Mouse (Mus musculus) lung, postnatal 0 days (tissue): Measurements from ENCODE around the gene Gabrb1. TPM values are rescaled to one million over a fixed set of nuclear protein-coding genes. Genes with fewer than 3 reads are reported as not detected.

Experiments
- ATAC-seq: fragments of 200-750 bp; cut with Nextera tagmentation; 2 replicates; pipeline ENCODE4 v1.8.0; 2017; ENCODE audit warnings: moderate library complexity
- DNase-seq: peaks from one replicate; pipeline ENCODE4 v3.0.0-alpha.2; 2016; ENCODE audit warnings: low spot score
- H3K27ac ChIP-seq: fragments of 300-500 bp; sonication (generic); 2 replicates; pipeline ENCODE4 v1.5.1; 2014; ENCODE audit warnings: antibody characterized with exemption, mild to moderate bottlenecking, low read length, mixed read lengths
- H3K27me3 ChIP-seq: fragments of 300-500 bp; sonication (generic); replicated peaks from 2 replicates; pipeline ENCODE4 v1.6.1; 2014; ENCODE audit warnings: low read length, mixed read lengths; ENCODE audit not compliant: insufficient read depth
- H3K36me3 ChIP-seq: fragments of 300-500 bp; sonication (generic); 2 replicates; pipeline ENCODE4 v1.6.1; 2014; ENCODE audit warnings: low read length, mixed read lengths; ENCODE audit not compliant: insufficient read depth
- H3K4me1 ChIP-seq: fragments of 300-500 bp; sonication (generic); 2 replicates; pipeline ENCODE4 v1.6.1; 2014; ENCODE audit warnings: antibody characterized with exemption, low read depth, low read length, mixed read lengths; ENCODE audit not compliant: insufficient read depth
- H3K4me2 ChIP-seq: fragments of 300-500 bp; sonication (generic); replicated peaks from 2 replicates; pipeline ENCODE4 v1.6.1; 2014; ENCODE audit warnings: low read depth, mild to moderate bottlenecking, low read length, moderate library complexity, mixed read lengths
- H3K4me3 ChIP-seq: fragments of 300-500 bp; sonication (generic); 2 replicates; pipeline ENCODE4 v1.5.1; 2014; ENCODE audit warnings: low read depth, low read length
- H3K9ac ChIP-seq: fragments of 300-500 bp; sonication (generic); replicated peaks from 2 replicates; pipeline ENCODE4 v1.6.1; 2014; ENCODE audit warnings: low read depth, mild to moderate bottlenecking
- H3K9me3 ChIP-seq: fragments of 300-500 bp; sonication (generic); 2 replicates; pipeline ENCODE4 v1.6.1; 2016; ENCODE audit warnings: low read length, mixed read lengths
- CTCF ChIP-seq: IDR thresholded peaks from 2 replicates; pipeline ENCODE4 v1.5.1; 2016; ENCODE audit warnings: antibody characterized with exemption, mild to moderate bottlenecking
- EP300 ChIP-seq: IDR thresholded peaks from 2 replicates; pipeline ENCODE4 v1.6.1; 2016; ENCODE audit warnings: antibody characterized with exemption, mild to moderate bottlenecking, control low read depth
- WGBS: fragments of 180-500 bp; shearing (Covaris S2); extraction: QIAGEN DNeasy Blood & Tissue Kit; methylation state at CpG from one replicate; pipeline ENCODE4 v1.1.7; 2014; 5-methylcytosine and 5-hydroxymethylcytosine counted together
- polyA plus RNA-seq: library from polyadenylated mRNA; unstranded; fragments of >200 nt; fragmentation: Nextera tagmentation; extraction: Ambion mirVana; gene quantifications from 2 replicates; pipeline ENCODE4 v1.2.1, GENCODE M21; 2015

The Gabrb1 gene
- polyA plus RNA-seq, 1 experiment from 2014 or later: 1.2 TPM

DNA sequence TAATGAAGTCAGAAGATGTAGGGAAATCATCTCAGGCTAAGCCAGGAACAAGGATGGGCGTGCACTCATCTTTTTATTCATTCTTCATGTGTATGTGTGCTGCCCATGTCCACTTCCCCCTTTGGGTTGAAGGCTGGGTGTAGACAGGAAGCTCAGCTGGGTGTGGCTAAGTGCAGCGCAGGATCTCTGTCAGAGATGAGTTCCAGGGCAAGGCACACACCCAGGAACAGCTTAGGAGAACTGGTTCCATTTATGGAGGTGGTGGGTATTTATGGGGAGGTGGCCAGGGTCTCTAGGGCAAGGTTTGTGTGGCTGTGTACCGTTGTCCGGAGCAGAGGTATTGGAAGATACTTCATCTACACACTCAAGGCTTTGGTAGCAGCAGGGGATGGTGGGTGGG lies 524.9 kb downstream of the Gabrb1 start:
- Histone ChIP-seq H3K27me3 (no peaks in the 10 kb centered on the region), H3K4me3 (no peak overlapping the region), H3K27ac (no peak overlapping the region), H3K36me3 (no peaks in the 10 kb centered on the region), H3K4me2 (no peak overlapping the region), H3K9me3 (no peaks in the 10 kb centered on the region), H3K9ac (no peak overlapping the region), H3K4me1 (no peaks in the 10 kb centered on the region)
- TF ChIP-seq EP300 (peak; percentile 60), CTCF (no peak)
- ATAC-seq: peak; percentile 83
- DNase-seq: peak; percentile 69
- whole genome bisulfite sequencing: 74% methylated on average over 4 of the region's 4 CpGs

DNA sequence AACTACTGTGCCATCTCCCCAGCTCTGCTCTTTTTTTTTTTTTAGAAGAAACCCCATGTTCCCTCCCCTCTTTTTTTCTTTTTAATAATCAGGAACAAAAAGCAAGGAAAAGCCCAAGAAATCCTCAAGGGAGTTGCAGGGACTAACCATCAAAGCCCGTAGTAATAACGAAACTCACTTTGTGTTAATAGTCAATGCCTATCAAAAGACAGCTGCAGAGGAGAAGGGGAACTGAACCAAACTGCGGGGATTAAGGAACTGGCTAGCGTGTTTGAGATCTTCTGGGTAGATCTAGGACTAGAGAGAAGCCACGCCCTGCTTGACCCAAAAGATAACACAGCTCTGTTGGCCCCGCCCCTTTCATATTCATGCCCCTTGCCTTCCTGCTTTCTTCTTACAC lies 526.0 kb downstream of the Gabrb1 start:
- Histone ChIP-seq H3K9me3 (no peaks in the 10 kb centered on the region), H3K4me3 (no peak overlapping the region), H3K27me3 (no peaks in the 10 kb centered on the region), H3K36me3 (no peaks in the 10 kb centered on the region), H3K4me1 (no peaks in the 10 kb centered on the region), H3K4me2 (no peak overlapping the region; the same call in 1 of the 2 replicates), H3K27ac (no peak overlapping the region), H3K9ac (no peak overlapping the region)
- ATAC-seq: no peak
- 74% methylated on average over 6 of the region's 6 CpGs for WGBS
- TF ChIP-seq CTCF (no peak), EP300 (no peak)
- DNase-seq: peak; percentile 41

DNA sequence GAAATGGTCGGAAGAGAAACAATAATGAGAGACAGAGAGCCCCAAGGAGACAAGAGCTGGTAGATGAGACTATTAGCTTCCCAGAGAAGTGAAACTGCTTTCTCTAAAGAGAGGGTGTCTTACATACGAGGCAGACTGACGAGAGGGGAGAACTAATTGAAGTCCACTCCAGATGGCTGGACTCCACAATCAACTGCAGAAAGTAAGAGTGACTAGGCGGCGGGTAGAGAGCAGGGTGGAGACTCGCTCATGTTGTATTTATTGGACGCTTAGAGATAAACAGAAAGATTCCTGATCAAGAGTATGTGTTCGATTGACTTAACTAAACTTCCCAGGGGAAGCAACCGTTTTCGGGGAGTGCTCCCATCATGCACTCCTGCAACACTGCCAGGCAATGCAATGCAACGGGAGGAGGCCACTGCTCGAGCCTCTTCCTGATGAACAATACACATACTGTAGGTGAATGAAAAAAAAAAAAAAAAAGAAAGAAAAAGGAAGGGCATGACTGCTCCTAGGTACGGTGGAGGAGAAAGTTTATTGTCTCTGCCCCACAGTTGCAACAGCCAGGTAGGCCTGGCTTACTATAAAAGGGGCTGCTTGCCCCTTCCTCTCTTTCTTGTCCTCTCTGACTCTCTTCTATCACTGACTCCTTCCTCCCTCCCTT lies 526.7 kb downstream of the Gabrb1 start:
- H3K27ac ChIP-seq: no peak overlapping the region
- DNase-seq (no peak), ATAC-seq (no peak)
- H3K4me2 ChIP-seq: no peak overlapping the region; the same call in 1 of the 2 replicates
- no peaks in the 10 kb centered on the region for H3K27me3 ChIP-seq
- H3K4me1 ChIP-seq: no peaks in the 10 kb centered on the region
- H3K4me3 ChIP-seq: no peak overlapping the region
- no peaks in the 10 kb centered on the region for H3K36me3 ChIP-seq
- 57% methylated on average over 13 of the region's 13 CpGs for WGBS
- H3K9ac ChIP-seq: no peak overlapping the region
- no peaks in the 10 kb centered on the region for H3K9me3 ChIP-seq
- TF ChIP-seq CTCF: no peak
- no peak for TF ChIP-seq EP300

DNA sequence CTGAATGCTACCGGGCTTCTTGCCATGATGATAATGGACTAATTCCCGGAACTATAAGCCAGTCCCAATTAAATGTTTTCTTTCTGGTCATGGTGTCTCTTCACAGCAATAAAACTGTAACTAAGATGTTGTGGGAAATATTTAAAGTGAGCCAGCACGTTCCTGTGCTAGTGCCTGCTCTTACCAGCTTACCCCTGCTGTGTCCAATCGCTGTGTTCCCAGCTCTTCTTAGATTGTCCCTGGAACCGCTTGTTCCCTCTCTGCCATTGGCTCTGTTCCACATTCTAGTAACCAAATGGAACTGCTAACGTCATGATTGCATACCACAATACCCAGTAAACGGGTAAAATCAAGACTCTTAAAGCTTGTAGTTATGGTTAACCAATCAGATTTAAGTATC lies 533.2 kb downstream of the Gabrb1 start:
- Histone ChIP-seq H3K4me3 (no peak overlapping the region), H3K36me3 (no peaks in the 10 kb centered on the region), H3K4me1 (no peaks in the 10 kb centered on the region), H3K27ac (no peak overlapping the region), H3K27me3 (no peaks in the 10 kb centered on the region), H3K9ac (no peak overlapping the region), H3K4me2 (no peak overlapping the region), H3K9me3 (no peaks in the 10 kb centered on the region)
- WGBS: 77% methylated on average over 7 of the region's 7 CpGs
- no peak for ATAC-seq
- no peak for DNase-seq
- TF ChIP-seq EP300 (no peak), CTCF (no peak)

DNA sequence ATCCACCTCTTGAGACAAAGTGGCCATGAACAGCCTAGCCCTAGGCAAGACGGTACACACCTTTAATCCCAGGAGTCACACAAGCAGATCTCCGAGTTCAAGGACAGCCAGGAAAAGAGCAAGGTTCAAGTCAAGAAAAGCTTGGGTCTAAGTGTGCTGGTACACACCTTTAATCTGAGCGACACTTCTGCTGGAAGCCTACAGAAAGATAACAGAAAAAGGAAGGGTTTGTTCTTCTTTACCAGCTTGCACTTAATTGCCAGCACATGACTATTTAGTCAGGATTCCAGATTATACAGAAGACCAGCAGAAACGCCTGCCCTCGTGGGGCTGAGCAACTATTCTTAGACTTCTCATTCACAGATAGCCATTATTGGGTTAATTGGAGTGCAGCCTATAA lies 534.0 kb downstream of the Gabrb1 start:
- TF ChIP-seq EP300 (no peak), CTCF (no peak)
- WGBS: 78% methylated on average over 5 of the region's 5 CpGs
- no peaks in the 10 kb centered on the region for H3K27me3 ChIP-seq
- no peak overlapping the region for H3K4me2 ChIP-seq
- H3K9me3 ChIP-seq: no peaks in the 10 kb centered on the region
- H3K36me3 ChIP-seq: no peaks in the 10 kb centered on the region
- no peak overlapping the region for H3K4me3 ChIP-seq
- DNase-seq: no peak
- ATAC-seq: no peak
- no peaks in the 10 kb centered on the region for H3K4me1 ChIP-seq
- H3K9ac ChIP-seq: no peak overlapping the region
- H3K27ac ChIP-seq: no peak overlapping the region

DNA sequence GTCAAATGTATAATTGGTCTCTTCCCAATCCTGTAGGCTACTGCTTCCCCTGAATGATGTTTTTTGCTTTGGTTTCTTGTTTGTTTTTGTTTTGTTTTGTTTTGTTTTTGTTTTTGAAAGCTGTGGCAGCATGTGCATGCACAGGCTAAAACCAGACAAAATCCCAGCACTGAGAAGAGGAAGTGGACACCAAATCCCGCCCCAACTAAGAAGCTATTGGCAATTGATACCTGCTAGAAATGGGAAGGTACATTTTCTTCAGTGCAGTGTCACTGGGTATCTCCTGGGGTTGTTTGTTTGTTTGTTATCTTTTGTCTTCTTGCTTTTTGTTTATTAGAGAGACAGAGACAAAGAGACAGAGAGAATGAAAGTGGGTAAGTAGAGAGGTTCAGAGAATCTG lies 537.5 kb downstream of the Gabrb1 start:
- WGBS: 79% methylated on average over 1 of the region's 1 CpGs
- Histone ChIP-seq H3K9me3 (no peaks in the 10 kb centered on the region), H3K4me2 (no peak overlapping the region), H3K4me1 (no peaks in the 10 kb centered on the region), H3K27me3 (no peaks in the 10 kb centered on the region), H3K27ac (no peak overlapping the region), H3K9ac (no peak overlapping the region), H3K36me3 (no peaks in the 10 kb centered on the region), H3K4me3 (no peak overlapping the region)
- DNase-seq: no peak
- TF ChIP-seq CTCF: no peak
- no peak for TF ChIP-seq EP300
- ATAC-seq: no peak

Other genes with a start within 250 kb of the Gabrb1 start
- gene Cox7b2, start 109.9 kb upstream of the Gabrb1 start, polyA plus RNA-seq: 0.39 and 0.46 TPM in 2 replicates
- gene Gabra4, start 195 bp downstream of the Gabrb1 start, polyA plus RNA-seq: 0.90 and 1.2 TPM in 2 replicates